Comparison of ENCODE assay signal across 8 mouse cellular contexts in the genomic region with DNA sequence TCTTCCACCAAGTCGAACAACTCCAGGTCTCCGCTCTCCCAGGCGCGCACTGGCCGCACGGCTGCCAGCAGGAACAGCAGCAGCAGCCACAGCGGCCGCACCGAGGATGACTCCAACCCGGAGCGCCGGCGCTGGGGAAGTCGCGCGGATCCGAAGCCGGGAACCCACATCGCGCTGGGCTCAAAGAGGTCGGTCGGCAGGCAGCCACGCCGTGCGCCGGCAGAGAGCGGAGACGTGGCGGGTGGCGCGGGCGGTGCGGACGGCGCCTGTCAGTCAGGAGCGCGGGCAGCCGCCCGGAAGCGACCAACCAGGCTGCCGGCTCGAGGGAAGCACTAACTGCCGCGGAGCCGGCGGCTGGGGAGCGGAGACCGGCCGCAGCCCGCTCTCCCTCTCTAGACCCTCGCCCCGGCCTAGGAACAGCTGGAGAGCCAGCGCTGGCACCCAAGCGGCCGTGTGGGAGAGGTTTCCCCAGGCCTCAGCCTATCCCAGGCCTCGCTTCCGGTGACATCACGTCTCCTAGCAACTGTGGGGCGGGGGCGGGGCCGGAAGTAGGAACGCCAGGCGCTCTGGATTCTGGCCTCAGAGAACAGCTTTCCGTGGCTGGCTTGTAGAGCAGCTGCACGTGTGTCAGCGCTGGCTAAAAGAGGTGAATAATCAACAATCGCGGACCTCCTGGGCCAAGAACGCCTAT. TPM values are rescaled to one million over a fixed set of nuclear protein-coding genes. Genes with fewer than 3 reads are reported as not detected.
DNase-seq lines count a peak whose midpoint lies in the region; ATAC-seq lines count a peak whose summit lies in the region.

TSS of gene Dnajc1 (minus strand) at position 500 of the 691 bp plus-strand sequence.

- H3K4me3 ChIP-seq in forebrain, embryonic 14.5 days (ENCODE audit: low read depth, low read length): peak within 1 kb of the TSS; percentile 82
- H3K4me3 ChIP-seq in neural tube, embryonic 15.5 days (replicated peaks): peak within 1 kb of the TSS; percentile 93

- peak; percentile 96 for DNase-seq in ES-CJ7 (ENCODE audit: low read depth, low spot score)
- DNase-seq in cerebellum, adult 11 months: peak; percentile 80
- DNase-seq in forebrain, embryonic 14.5 days (ENCODE audit: low spot score): peak; percentile 97
- DNase-seq in heart, postnatal 14 days: peak; percentile 89 to 90
- DNase-seq in layer of hippocampus, adult 11-12 months (ENCODE audit: low spot score): peak; percentile 87
- DNase-seq in lung, adult 18-20 months: peak; percentile 89 to 91
- DNase-seq in testis, postnatal 14 days (ENCODE audit: low spot score): peak; percentile 93

- no peaks in the 10 kb centered on the region for H3K27me3 ChIP-seq in forebrain, embryonic 14.5 days (replicated peaks; ENCODE audit: control insufficient read depth, insufficient read depth, low read length)
- H3K27me3 ChIP-seq in neural tube, embryonic 15.5 days (replicated peaks): no peaks in the 10 kb centered on the region

- H3K4me2 ChIP-seq in forebrain, embryonic 14.5 days (ENCODE audit: low read length): peak within 1 kb of the TSS; percentile 66
- peak within 1 kb of the TSS; percentile 66 for H3K4me2 ChIP-seq in neural tube, embryonic 15.5 days

- no peaks in the 10 kb centered on the region for H3K36me3 ChIP-seq in forebrain, embryonic 14.5 days (ENCODE audit: control insufficient read depth, insufficient read depth, low read length)
- H3K36me3 ChIP-seq in neural tube, embryonic 15.5 days: no peaks in the 10 kb centered on the region

- peak within 1 kb of the TSS; percentile 86 for H3K9ac ChIP-seq in forebrain, embryonic 14.5 days (ENCODE audit: low read length)
- H3K9ac ChIP-seq in neural tube, embryonic 15.5 days (replicated peaks): peak within 1 kb of the TSS; percentile 89

- H3K4me1 ChIP-seq in forebrain, embryonic 14.5 days (ENCODE audit: control insufficient read depth, insufficient read depth, low read length): peaks cover 13% of the 10 kb centered on the region
- peaks cover 20% of the 10 kb centered on the region for H3K4me1 ChIP-seq in neural tube, embryonic 15.5 days

- ATAC-seq in forebrain, embryonic 14.5 days: peak; percentile 100
- peak; percentile 100 for ATAC-seq in neural tube, embryonic 15.5 days (ENCODE audit: low FRiP score)

- intact Hi-C loops in heart, postnatal 14 days (cut with DNase I): loop anchor here (5.0 to 10.0 kb wide), 6 partner anchors 192 to 885 kb away; partner anchors contain the start of genes Commd3 and Spag6

- WGBS in forebrain, embryonic 14.5 days: 1% methylated on average over 62 of the region's 69 CpGs
- under 1% methylated on average over 68 of the region's 69 CpGs for WGBS in neural tube, embryonic 15.5 days

- H3K9me3 ChIP-seq in forebrain, embryonic 14.5 days (replicated peaks; ENCODE audit: control insufficient read depth, low read length): no peaks in the 10 kb centered on the region
- no peaks in the 10 kb centered on the region for H3K9me3 ChIP-seq in neural tube, embryonic 15.5 days (replicated peaks)

- peak within 1 kb of the TSS; percentile 98 for H3K27ac ChIP-seq in forebrain, embryonic 14.5 days (ENCODE audit: low read depth, low read length)
- peak within 1 kb of the TSS; percentile 99 for H3K27ac ChIP-seq in neural tube, embryonic 15.5 days (replicated peaks)

RNA-seq across cellular contexts. Expression of gene Dnajc1, which starts in this region (rescaled TPM):
- polyA plus RNA-seq in forebrain, embryonic 14.5 days (2014; fragmentation: Nextera tagmentation; extraction: Ambion mirVana): 16.5 and 19.7 TPM in 2 replicates
- 10 to 100 TPM; 15.4 to 15.9 TPM for total RNA-seq in heart, postnatal 14 days (2021)
- 22.6 and 25.3 TPM in 2 replicates for polyA plus RNA-seq in neural tube, embryonic 15.5 days (2015; fragmentation: Nextera tagmentation; extraction: Ambion mirVana)

Comparison
In these comparisons a context has a peak if more than half of its experiments do, and no peak if none do; other contexts are left out.
1. Peak in every context shown above with its lines: DNase-seq, ATAC-seq, H3K4me3 ChIP-seq and H3K27ac ChIP-seq.